Mouse (Mus musculus) brown adipose tissue, adult 24 weeks (tissue): ENCODE results near the gene Abcc2. TPM values are rescaled to one million over a fixed set of nuclear protein-coding genes. Genes with fewer than 3 reads are reported as not detected.

ENCODE experiments used
- H3K27ac ChIP-seq: fragments of 200-500 bp; replicated peaks from 2 replicates; pipeline ENCODE4 v1.5.1; 2012; ENCODE audit warnings: low read depth, mild to moderate bottlenecking, low read length
- H3K4me1 ChIP-seq: fragments of 200-500 bp; 2 replicates; pipeline ENCODE4 v1.6.1; 2012; ENCODE audit warnings: low read length, mixed read lengths; ENCODE audit not compliant: control insufficient read depth, insufficient read depth, insufficient read length
- H3K4me3 ChIP-seq: fragments of 200-500 bp; 2 replicates; pipeline ENCODE4 v1.5.1; 2012; ENCODE audit warnings: low read depth, mild to moderate bottlenecking, low read length, moderate library complexity; ENCODE audit not compliant: insufficient read depth
- polyA plus RNA-seq: library from polyadenylated mRNA; stranded (reverse); fragments of >200 nt; gene quantifications from 2 replicates; pipeline ENCODE4 v1.2.4, GENCODE M21; 2012; ENCODE audit not compliant: missing spikeins, insufficient read depth, insufficient read length

The Abcc2 gene
- polyA plus RNA-seq, 1 experiment: 1.1 TPM

DNA sequence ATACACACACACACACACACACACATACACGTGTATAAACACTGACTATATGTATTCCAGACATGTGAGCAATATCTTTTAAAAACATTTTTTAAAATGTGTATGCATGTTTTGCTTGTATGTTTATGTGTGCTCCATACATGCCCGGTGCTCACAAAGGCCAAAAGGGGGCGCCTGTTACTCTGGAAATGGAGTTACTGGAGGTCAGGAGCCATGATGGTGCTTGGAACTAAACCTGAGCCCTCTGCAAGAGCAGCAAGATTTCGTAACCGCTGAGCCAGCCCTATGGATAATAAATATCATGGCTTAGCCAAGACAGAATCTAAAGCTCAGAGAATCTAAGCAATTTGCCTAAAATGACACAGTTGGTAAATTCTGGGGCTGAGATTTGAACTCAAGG is 105.2 kb downstream of the Abcc2 start:
- no peak overlapping the region for H3K27ac ChIP-seq

GRCm38 (mm10) chr19:43887725-43888124 is 105.7 kb downstream of the Abcc2 start:
- Histone ChIP-seq H3K27ac (no peak overlapping the region), H3K4me1 (no peaks in the 10 kb centered on the region)

More for the DNA sequence above, 105.2 kb downstream of the Abcc2 start:
- H3K4me3 ChIP-seq: no peak overlapping the region
- no peaks in the 10 kb centered on the region for H3K4me1 ChIP-seq

More at GRCm38 (mm10) chr19:43887725-43888124, 105.7 kb downstream of the Abcc2 start:
- H3K4me3 ChIP-seq: no peak overlapping the region

Other genes with a start within 250 kb of the Abcc2 start
- not detected in 2 replicates for gene Nkx2-3, start 169.9 kb upstream of the Abcc2 start, polyA plus RNA-seq
- gene Slc25a28, start 107.3 kb upstream of the Abcc2 start, polyA plus RNA-seq: 33.1 and 35.6 TPM in 2 replicates
- 1.7 and 2.0 TPM in 2 replicates for gene Entpd7, start 92.5 kb upstream of the Abcc2 start, polyA plus RNA-seq
- 19.4 and 22.1 TPM in 2 replicates for gene Cutc, start 29.2 kb upstream of the Abcc2 start, polyA plus RNA-seq
- gene Cox15, start 29.2 kb upstream of the Abcc2 start, polyA plus RNA-seq: 29.4 and 34.1 TPM in 2 replicates
- 4.5 and 4.7 TPM in 2 replicates for gene Dnmbp, start 158.0 kb downstream of the Abcc2 start, polyA plus RNA-seq
- gene Cpn1, start 204.4 kb downstream of the Abcc2 start, polyA plus RNA-seq: not detected in 2 replicates
- not detected in 2 replicates for gene Cyp2c23, start 247.0 kb downstream of the Abcc2 start, polyA plus RNA-seq